Mouse (Mus musculus): Measurements from ENCODE around the gene Hoxc8.

- TF ChIP-seq TCF12 (IDR thresholded peaks at IDR 0.05; ENCODE audit: low read depth, low read length) (no peak), KAT2A (conservative IDR thresholded peaks at IDR 0.05; ENCODE audit: low read depth, low read length) (no peak; the same call in 1 of the 2 replicates), POLR2A (IDR thresholded peaks at IDR 0.05; ENCODE audit: control insufficient read depth in 1 of 2, insufficient read depth in 1 of 2, low read depth in 1 of 2, low read length in 2 of 2, poor library complexity in 1 of 2) (peak in 1 of 2 experiments; percentile 45; a peak in 2 of 4 replicates), USF1 (IDR thresholded peaks at IDR 0.05; ENCODE audit: low read depth, low read length) (no peak), CHD2 (IDR thresholded peaks at IDR 0.05; ENCODE audit: low read length) (peak; percentile 10; the same call in 1 of the 2 replicates)
Measured at GRCm38 (mm10) chr15:102978615-102979515, 11.5 kb upstream of the Hoxc8 start.
